Comparison of ENCODE assay signal across 9 mouse cellular contexts in the genomic region with DNA sequence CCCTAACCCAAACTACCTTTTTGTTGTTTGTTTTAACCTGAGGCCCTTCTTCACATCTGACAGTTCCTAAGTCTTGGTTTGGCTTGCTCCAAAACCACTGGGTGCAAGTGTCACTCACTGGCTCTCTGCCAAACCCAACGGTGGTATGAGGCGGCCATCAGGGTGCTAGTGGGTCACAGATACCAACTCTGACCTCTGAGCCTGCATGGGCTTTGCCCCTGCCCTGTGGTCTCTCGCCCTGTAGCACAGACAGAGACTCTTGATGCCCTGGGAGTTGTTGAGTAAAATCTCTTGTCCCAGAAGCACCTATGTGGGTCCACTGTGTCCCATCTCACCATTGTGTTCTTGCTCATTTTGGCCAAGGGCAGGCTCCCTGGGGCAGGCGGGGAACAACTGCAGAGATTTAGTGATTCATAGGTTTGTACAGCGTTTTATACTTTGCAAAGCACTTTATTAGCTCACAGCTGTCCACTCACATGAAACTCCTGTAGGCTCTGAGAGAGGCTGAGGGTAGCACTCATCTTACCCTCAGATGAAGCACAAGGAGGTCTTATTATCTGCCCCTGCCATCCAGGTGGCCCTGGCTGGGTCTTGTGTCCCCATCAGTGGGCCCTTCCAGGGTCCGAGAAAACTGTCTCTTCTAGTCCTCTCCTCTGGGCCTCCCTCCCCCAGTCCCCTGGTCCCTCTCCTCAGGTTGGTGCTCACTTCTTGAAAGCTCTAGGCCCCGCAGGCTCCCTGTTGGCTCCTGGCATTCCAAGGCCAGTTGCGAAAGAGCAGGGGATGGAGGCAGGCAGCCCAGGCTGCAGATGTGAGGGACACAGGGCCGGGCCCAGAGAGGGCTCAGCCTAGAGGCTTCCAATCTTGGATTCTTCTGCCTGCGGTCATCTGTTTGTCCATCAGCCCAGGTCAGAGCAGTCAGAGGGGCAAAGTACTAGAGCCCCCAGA. TPM values are rescaled to one million over a fixed set of nuclear protein-coding genes. Genes with fewer than 3 reads are reported as not detected.
DNase-seq lines count a peak whose midpoint lies in the region; ATAC-seq and TF ChIP-seq lines count a peak whose summit lies in the region.
"Had no signal": no experiment of that assay in that cellular context is flagged by ENCODE, and none has a peak within 500 bp of the region (broad histone marks: within the 10 kb centered on the region; RNA-seq: fewer than 3 reads in every experiment).

No protein-coding gene starts in this region.

- no peak overlapping the region; the same call in 1 of the 2 replicates for H3K27ac ChIP-seq in heart, embryonic 11.5 days (ENCODE audit: low read depth, low read length)
- no peak overlapping the region for H3K27ac ChIP-seq in embryonic facial prominence, embryonic 15.5 days (replicated peaks)
- H3K27ac ChIP-seq in limb, embryonic 10.5 days, result no peak overlapping the region
- 0 out of 2 replicates have a peak overlapping the region, but pooled peaks have one; percentile 13 for H3K27ac ChIP-seq in stomach, postnatal 0 days (replicated peaks)

- TF ChIP-seq EP300 in stomach, postnatal 0 days (optimal IDR thresholded peaks at IDR 0.05), result no peak

- no peak for TF ChIP-seq CTCF in stomach, postnatal 0 days (IDR thresholded peaks at IDR 0.05; ENCODE audit: low read depth)

- 74% methylated on average over 10 of the region's 10 CpGs for WGBS in heart, embryonic 11.5 days (ENCODE audit: insufficient replicate concordance)
- WGBS in embryonic facial prominence, embryonic 15.5 days, result 81% methylated on average over 10 of the region's 10 CpGs
- 85% methylated on average over 10 of the region's 10 CpGs for WGBS in limb, embryonic 10.5 days
- WGBS in stomach, postnatal 0 days, result 68% methylated on average over 10 of the region's 10 CpGs

- H3K9ac ChIP-seq in heart, embryonic 11.5 days (ENCODE audit: low read depth, low read length), result no peak overlapping the region
- H3K9ac ChIP-seq in embryonic facial prominence, embryonic 15.5 days, result no peak overlapping the region
- peak overlapping the region; percentile 92 for H3K9ac ChIP-seq in stomach, postnatal 0 days (ENCODE audit: low read length)

- ATAC-seq in heart, embryonic 11.5 days (replicated peaks; ENCODE audit: insufficient number of reproducible peaks, low FRiP score, low TSS enrichment), result no peak
- no peak for ATAC-seq in embryonic facial prominence, embryonic 15.5 days (ENCODE audit: insufficient number of reproducible peaks, low FRiP score, low TSS enrichment, low read depth)
- ATAC-seq in stomach, postnatal 0 days (ENCODE audit: low FRiP score, low TSS enrichment), result no peak
- no peak for ATAC-seq in monocyte, adult 5-6 weeks (replicated peaks; ENCODE audit: insufficient number of reproducible peaks, low FRiP score, low TSS enrichment, poor library complexity, severe bottlenecking)

- H3K4me2 ChIP-seq in heart, embryonic 11.5 days, result no peak overlapping the region; the same call in 1 of the 2 replicates
- no peak overlapping the region for H3K4me2 ChIP-seq in embryonic facial prominence, embryonic 15.5 days (replicated peaks)
- H3K4me2 ChIP-seq in stomach, postnatal 0 days (replicated peaks; ENCODE audit: low read depth), result peak overlapping the region; percentile 91

- H3K36me3 ChIP-seq in heart, embryonic 11.5 days (ENCODE audit: control insufficient read depth, insufficient read depth, low read length), result peaks cover 7% of the 10 kb centered on the region; the same call in 1 of the 2 replicates
- H3K36me3 ChIP-seq in embryonic facial prominence, embryonic 15.5 days, result peaks cover 30% of the 10 kb centered on the region
- H3K36me3 ChIP-seq in limb, embryonic 10.5 days, result peaks cover 34% of the 10 kb centered on the region
- H3K36me3 ChIP-seq in stomach, postnatal 0 days (ENCODE audit: control insufficient read depth, insufficient read depth, low read length), result peaks cover 7% of the 10 kb centered on the region

- H3K4me3 ChIP-seq in heart, embryonic 11.5 days (ENCODE audit: low read depth, low read length), result no peak overlapping the region
- H3K4me3 ChIP-seq in embryonic facial prominence, embryonic 15.5 days (replicated peaks), result peak overlapping the region; percentile 78
- 0 out of 2 replicates have a peak overlapping the region, but pooled peaks have one; percentile 68 for H3K4me3 ChIP-seq in limb, embryonic 10.5 days
- H3K4me3 ChIP-seq in stomach, postnatal 0 days (ENCODE audit: low read depth, low read length), result peak overlapping the region; percentile 82; the same call in 1 of the 2 replicates

- no peaks in the 10 kb centered on the region for H3K9me3 ChIP-seq in heart, embryonic 11.5 days (replicated peaks; ENCODE audit: control insufficient read depth, low read length)
- H3K9me3 ChIP-seq in embryonic facial prominence, embryonic 15.5 days (replicated peaks), result no peaks in the 10 kb centered on the region
- no peaks in the 10 kb centered on the region for H3K9me3 ChIP-seq in limb, embryonic 10.5 days (replicated peaks)
- no peaks in the 10 kb centered on the region for H3K9me3 ChIP-seq in stomach, postnatal 0 days (ENCODE audit: control insufficient read depth, low read length)

- no peaks in the 10 kb centered on the region for H3K27me3 ChIP-seq in heart, embryonic 11.5 days (ENCODE audit: control insufficient read depth, insufficient read depth, low read length)
- no peaks in the 10 kb centered on the region for H3K27me3 ChIP-seq in embryonic facial prominence, embryonic 15.5 days
- H3K27me3 ChIP-seq in limb, embryonic 10.5 days (ENCODE audit: low read depth, poor library complexity, severe bottlenecking), result no peaks in the 10 kb centered on the region
- H3K27me3 ChIP-seq in stomach, postnatal 0 days (ENCODE audit: control insufficient read depth, insufficient read depth, low read length), result no peaks in the 10 kb centered on the region

- DNase-seq in heart, adult 18-20 months, result peak; percentile 68 to 75
- peak; percentile 42 for DNase-seq in Muller cell, postnatal 12 days (ENCODE audit: inconsistent ontology term)
- no peak for DNase-seq in limb, embryonic 10.5 days (ENCODE audit: low spot score)
- DNase-seq in stomach, postnatal 0 days (ENCODE audit: low spot score), result no peak
- no peak for DNase-seq in frontal cortex, adult 2 months (ENCODE audit: extremely low spot score in 1 of 2, low spot score in 1 of 2)

- H3K4me1 ChIP-seq in heart, embryonic 11.5 days (ENCODE audit: control insufficient read depth, insufficient read depth, low read length), result peaks cover 4% of the 10 kb centered on the region; the same call in 1 of the 2 replicates
- peaks cover 18% of the 10 kb centered on the region for H3K4me1 ChIP-seq in embryonic facial prominence, embryonic 15.5 days
- H3K4me1 ChIP-seq in limb, embryonic 10.5 days, result peaks cover 42% of the 10 kb centered on the region
- H3K4me1 ChIP-seq in stomach, postnatal 0 days (replicated peaks; ENCODE audit: control insufficient read depth, insufficient read depth), result peaks cover 7% of the 10 kb centered on the region; the same call in 1 of the 2 replicates

RNA-seq across cellular contexts. Expression of a gene that starts 1.7 kb away (rescaled TPM):
- 10 to 100 TPM; 31.4 to 34.4 TPM for total RNA-seq in heart, adult 18-20 months (2021)
- 5.6 and 5.7 TPM in 2 replicates for polyA plus RNA-seq in heart, embryonic 11.5 days (2014; fragmentation: Nextera tagmentation; extraction: Ambion mirVana)
- polyA plus RNA-seq in embryonic facial prominence, embryonic 15.5 days (2015; fragmentation: Nextera tagmentation; extraction: Ambion mirVana), result 21.0 and 24.8 TPM in 2 replicates
- 8.0 and 8.2 TPM in 2 replicates for polyA plus RNA-seq in limb, embryonic 10.5 days (2016; fragmentation: Nextera tagmentation; extraction: Ambion mirVana)
- polyA plus RNA-seq in stomach, postnatal 0 days (2015; fragmentation: Nextera tagmentation; extraction: Ambion mirVana), result 26.8 and 29.8 TPM in 2 replicates
- polyA plus RNA-seq in frontal cortex, adult 2 months (2012; rRNA removed), result 81.7 and 83.7 TPM in 2 replicates
- total RNA-seq in monocyte, adult 5-6 weeks (2017), result 8.5 to 10.6 TPM (median 9.7 TPM) in 3 replicates

RNA-seq across cellular contexts. Expression of a gene that starts 9.2 kb away (rescaled TPM):
- total RNA-seq in heart, adult 18-20 months (2021), result 10 to 100 TPM; 59.2 to 65.6 TPM
- polyA plus RNA-seq in heart, embryonic 11.5 days (2014; fragmentation: Nextera tagmentation; extraction: Ambion mirVana), result 138 and 148 TPM in 2 replicates
- 205 and 214 TPM in 2 replicates for polyA plus RNA-seq in embryonic facial prominence, embryonic 15.5 days (2015; fragmentation: Nextera tagmentation; extraction: Ambion mirVana)
- 250 and 301 TPM in 2 replicates for polyA plus RNA-seq in limb, embryonic 10.5 days (2016; fragmentation: Nextera tagmentation; extraction: Ambion mirVana)
- 310 and 318 TPM in 2 replicates for polyA plus RNA-seq in stomach, postnatal 0 days (2015; fragmentation: Nextera tagmentation; extraction: Ambion mirVana)
- polyA plus RNA-seq in frontal cortex, adult 2 months (2012; rRNA removed), result 69.1 and 75.1 TPM in 2 replicates
- total RNA-seq in monocyte, adult 5-6 weeks (2017), result 38.9 to 84.9 TPM (median 83.4 TPM) in 3 replicates

RNA-seq across cellular contexts. Expression of a gene that starts 17.1 kb away (rescaled TPM):
- total RNA-seq in heart, adult 18-20 months (2021), result not detected
- polyA plus RNA-seq in heart, embryonic 11.5 days (2014; fragmentation: Nextera tagmentation; extraction: Ambion mirVana), result 0.06 and 0.15 TPM in 2 replicates
- polyA plus RNA-seq in embryonic facial prominence, embryonic 15.5 days (2015; fragmentation: Nextera tagmentation; extraction: Ambion mirVana), result 4.3 and 4.8 TPM in 2 replicates
- polyA plus RNA-seq in limb, embryonic 10.5 days (2016; fragmentation: Nextera tagmentation; extraction: Ambion mirVana), result 0.31 and 0.39 TPM in 2 replicates
- 2.7 and 4.4 TPM in 2 replicates for polyA plus RNA-seq in stomach, postnatal 0 days (2015; fragmentation: Nextera tagmentation; extraction: Ambion mirVana)
- not detected in 2 replicates for polyA plus RNA-seq in frontal cortex, adult 2 months (2012; rRNA removed)
- not detected in 3 replicates for total RNA-seq in monocyte, adult 5-6 weeks (2017)
- total RNA-seq: layer of hippocampus, postnatal 25 days had no signal

RNA-seq across cellular contexts. Expression of a gene that starts 42.4 kb away (rescaled TPM):
- not detected for total RNA-seq in heart, adult 18-20 months (2021)
- 0.04 TPM in 1 of 2 replicates, not detected in the other for polyA plus RNA-seq in heart, embryonic 11.5 days (2014; fragmentation: Nextera tagmentation; extraction: Ambion mirVana)
- 0.09 and 0.11 TPM in 2 replicates for polyA plus RNA-seq in embryonic facial prominence, embryonic 15.5 days (2015; fragmentation: Nextera tagmentation; extraction: Ambion mirVana)
- polyA plus RNA-seq in limb, embryonic 10.5 days (2016; fragmentation: Nextera tagmentation; extraction: Ambion mirVana), result 0.05 TPM in 1 of 2 replicates, not detected in the other
- polyA plus RNA-seq in stomach, postnatal 0 days (2015; fragmentation: Nextera tagmentation; extraction: Ambion mirVana), result 0.21 and 0.23 TPM in 2 replicates
- 36.1 and 39.7 TPM in 2 replicates for polyA plus RNA-seq in frontal cortex, adult 2 months (2012; rRNA removed)
- 0.10 TPM in 1 of 3 replicates, not detected in the others for total RNA-seq in monocyte, adult 5-6 weeks (2017)

Comparison
In these comparisons a context has a peak if more than half of its experiments do, and no peak if none do; other contexts are left out.
1. DNase-seq: peak in heart, adult 18-20 months (2 of 2) and Muller cell, postnatal 12 days (single experiment); none in limb, embryonic 10.5 days (single experiment), stomach, postnatal 0 days (single experiment) and frontal cortex, adult 2 months (0 of 2).